Mouse (Mus musculus): Measurements from ENCODE around the gene Upk1b. TPM values are rescaled to one million over a fixed set of nuclear protein-coding genes. Genes with fewer than 3 reads are reported as not detected.

The Upk1b gene
- polyA plus RNA-seq, 1 experiment from 2014 or later: 22.5 TPM

GRCm38 (mm10) chr16:38756177-38756503 lies 44.0 kb downstream of the Upk1b start:
- H3K9me3 ChIP-seq (ENCODE audit: low read length): no peaks in the 10 kb centered on the region
- H3K4me2 ChIP-seq (replicated peaks; ENCODE audit: low read depth, low read length): no peak overlapping the region
- H3K4me3 ChIP-seq (ENCODE audit: low read length): no peak overlapping the region
- ATAC-seq (ENCODE audit: low FRiP score, low TSS enrichment): no peak
- H3K27me3 ChIP-seq (ENCODE audit: insufficient read depth, low read length): no peaks in the 10 kb centered on the region
- peaks cover 19% of the 10 kb centered on the region for H3K36me3 ChIP-seq (ENCODE audit: insufficient read depth, low read length)
- H3K4me1 ChIP-seq (ENCODE audit: insufficient read depth, low read length): peaks cover 22% of the 10 kb centered on the region
- WGBS: 20% methylated on average over 5 of the region's 5 CpGs
- H3K27ac ChIP-seq (ENCODE audit: low read length): peak overlapping the region; percentile 75
- no peak overlapping the region for H3K9ac ChIP-seq (replicated peaks; ENCODE audit: low read length)

- no peak overlapping the region for H3K4me2 ChIP-seq (replicated peaks; ENCODE audit: low read depth, low read length)
- peaks cover 18% of the 10 kb centered on the region for H3K36me3 ChIP-seq (ENCODE audit: insufficient read depth, low read length)
- no peak for ATAC-seq (ENCODE audit: low FRiP score, low TSS enrichment)
- no peaks in the 10 kb centered on the region for H3K9me3 ChIP-seq (ENCODE audit: low read length)
- H3K27me3 ChIP-seq (ENCODE audit: insufficient read depth, low read length): no peaks in the 10 kb centered on the region
- H3K27ac ChIP-seq (ENCODE audit: low read length): peak overlapping the region; percentile 75
- H3K4me1 ChIP-seq (ENCODE audit: insufficient read depth, low read length): peaks cover 22% of the 10 kb centered on the region
- H3K4me3 ChIP-seq (ENCODE audit: low read length): no peak overlapping the region
- no peak overlapping the region for H3K9ac ChIP-seq (replicated peaks; ENCODE audit: low read length)
- WGBS: 35% methylated on average over 7 of the region's 7 CpGs
Measured at GRCm38 (mm10) chr16:38755452-38756176, 44.5 kb downstream of the Upk1b start.

- ATAC-seq (ENCODE audit: low FRiP score, low TSS enrichment): no peak
- Histone ChIP-seq H3K36me3 (ENCODE audit: insufficient read depth, low read length) (peaks cover 13% of the 10 kb centered on the region), H3K4me3 (ENCODE audit: low read length) (no peak overlapping the region), H3K27me3 (ENCODE audit: insufficient read depth, low read length) (no peaks in the 10 kb centered on the region), H3K4me2 (replicated peaks; ENCODE audit: low read depth, low read length) (no peak overlapping the region), H3K9ac (replicated peaks; ENCODE audit: low read length) (no peak overlapping the region), H3K9me3 (ENCODE audit: low read length) (no peaks in the 10 kb centered on the region), H3K4me1 (ENCODE audit: insufficient read depth, low read length) (peaks cover 22% of the 10 kb centered on the region), H3K27ac (ENCODE audit: low read length) (no peak overlapping the region)
- WGBS: 18% methylated on average over 11 of the region's 11 CpGs
Measured at GRCm38 (mm10) chr16:38753631-38754030, 46.5 kb downstream of the Upk1b start.

- H3K36me3 ChIP-seq (ENCODE audit: insufficient read depth, low read length): 0 out of 2 replicates have a peak, but pooled peaks cover 6% of the 10 kb centered on the region
- no peaks in the 10 kb centered on the region for H3K9me3 ChIP-seq (ENCODE audit: low read length)
- H3K27me3 ChIP-seq (ENCODE audit: insufficient read depth, low read length): no peaks in the 10 kb centered on the region
- peaks cover 12% of the 10 kb centered on the region; the same call in 1 of the 2 replicates for H3K4me1 ChIP-seq (ENCODE audit: insufficient read depth, low read length)
- H3K4me3 ChIP-seq (ENCODE audit: low read length): no peak overlapping the region
- H3K27ac ChIP-seq (ENCODE audit: low read length): no peak overlapping the region
- no peak overlapping the region for H3K9ac ChIP-seq (replicated peaks; ENCODE audit: low read length)
- no peak overlapping the region for H3K4me2 ChIP-seq (replicated peaks; ENCODE audit: low read depth, low read length)
- WGBS: 57% methylated on average over 6 of the region's 6 CpGs
- 0 out of 2 replicates have a peak, but pooled peaks have one; percentile 42 for ATAC-seq (ENCODE audit: low FRiP score, low TSS enrichment)
Measured at GRCm38 (mm10) chr16:38750803-38751202, 49.3 kb downstream of the Upk1b start.

- H3K27ac ChIP-seq (ENCODE audit: low read length): no peak overlapping the region
- H3K4me2 ChIP-seq (replicated peaks; ENCODE audit: low read depth, low read length): no peak overlapping the region
- H3K36me3 ChIP-seq (ENCODE audit: insufficient read depth, low read length): 0 out of 2 replicates have a peak, but pooled peaks cover 2% of the 10 kb centered on the region
- ATAC-seq (ENCODE audit: low FRiP score, low TSS enrichment): no peak
- 89% methylated on average over 10 of the region's 10 CpGs for WGBS
- H3K27me3 ChIP-seq (ENCODE audit: insufficient read depth, low read length): no peaks in the 10 kb centered on the region
- peaks cover 7% of the 10 kb centered on the region; the same call in 1 of the 2 replicates for H3K4me1 ChIP-seq (ENCODE audit: insufficient read depth, low read length)
- no peaks in the 10 kb centered on the region for H3K9me3 ChIP-seq (ENCODE audit: low read length)
- no peak overlapping the region for H3K9ac ChIP-seq (replicated peaks; ENCODE audit: low read length)
- no peak overlapping the region for H3K4me3 ChIP-seq (ENCODE audit: low read length)
Measured at GRCm38 (mm10) chr16:38743941-38744673, 56.0 kb downstream of the Upk1b start.

- Histone ChIP-seq H3K9me3 (ENCODE audit: low read length) (no peaks in the 10 kb centered on the region), H3K36me3 (ENCODE audit: insufficient read depth, low read length) (0 out of 2 replicates have a peak, but pooled peaks cover 2% of the 10 kb centered on the region), H3K27me3 (ENCODE audit: insufficient read depth, low read length) (no peaks in the 10 kb centered on the region), H3K27ac (ENCODE audit: low read length) (peak overlapping the region; percentile 81), H3K9ac (replicated peaks; ENCODE audit: low read length) (peak overlapping the region; percentile 87), H3K4me3 (ENCODE audit: low read length) (peak overlapping the region; percentile 72), H3K4me1 (ENCODE audit: insufficient read depth, low read length) (peaks cover 7% of the 10 kb centered on the region; the same call in 1 of the 2 replicates), H3K4me2 (replicated peaks; ENCODE audit: low read depth, low read length) (peak overlapping the region; percentile 68)
- ATAC-seq (ENCODE audit: low FRiP score, low TSS enrichment): peak; percentile 74
- under 1% methylated on average over 13 of the region's 13 CpGs for WGBS
Measured at GRCm38 (mm10) chr16:38742659-38743131, 57.4 kb downstream of the Upk1b start.

- Histone ChIP-seq H3K9me3 (ENCODE audit: low read length) (no peaks in the 10 kb centered on the region), H3K4me1 (ENCODE audit: insufficient read depth, low read length) (peaks cover 7% of the 10 kb centered on the region; the same call in 1 of the 2 replicates), H3K27ac (ENCODE audit: low read length) (peak within 1 kb of the TSS; percentile 81), H3K4me2 (replicated peaks; ENCODE audit: low read depth, low read length) (peak within 1 kb of the TSS; percentile 68), H3K36me3 (ENCODE audit: insufficient read depth, low read length) (0 out of 2 replicates have a peak, but pooled peaks cover 2% of the 10 kb centered on the region), H3K4me3 (ENCODE audit: low read length) (peak within 1 kb of the TSS; percentile 72), H3K27me3 (ENCODE audit: insufficient read depth, low read length) (no peaks in the 10 kb centered on the region), H3K9ac (replicated peaks; ENCODE audit: low read length) (peak within 1 kb of the TSS; percentile 87)
- peak; percentile 98 for ATAC-seq (ENCODE audit: low FRiP score, low TSS enrichment)
- WGBS: under 1% methylated on average over 65 of the region's 69 CpGs
Measured at GRCm38 (mm10) chr16:38742113-38742658, 57.9 kb downstream of the Upk1b start, which contains the start of gene B4galt4. Gene B4galt4, plus strand, starts transcription at chr16:38742264.

GRCm38 (mm10) chr16:38741204-38741903 lies 58.8 kb downstream of the Upk1b start:
- 77% methylated on average over 13 of the region's 13 CpGs for WGBS
- Histone ChIP-seq H3K27ac (ENCODE audit: low read length) (no peak overlapping the region), H3K36me3 (ENCODE audit: insufficient read depth, low read length) (0 out of 2 replicates have a peak, but pooled peaks cover 2% of the 10 kb centered on the region), H3K9ac (replicated peaks; ENCODE audit: low read length) (peak overlapping the region; percentile 87), H3K4me2 (replicated peaks; ENCODE audit: low read depth, low read length) (peak overlapping the region; percentile 68), H3K4me3 (ENCODE audit: low read length) (peak overlapping the region; percentile 72), H3K4me1 (ENCODE audit: insufficient read depth, low read length) (peaks cover 7% of the 10 kb centered on the region; the same call in 1 of the 2 replicates), H3K27me3 (ENCODE audit: insufficient read depth, low read length) (no peaks in the 10 kb centered on the region), H3K9me3 (ENCODE audit: low read length) (no peaks in the 10 kb centered on the region)
- no peak for ATAC-seq (ENCODE audit: low FRiP score, low TSS enrichment)

GRCm38 (mm10) chr16:38730921-38731320 lies 69.2 kb downstream of the Upk1b start:
- ATAC-seq (ENCODE audit: low FRiP score, low TSS enrichment): no peak
- H3K36me3 ChIP-seq (ENCODE audit: insufficient read depth, low read length): no peaks in the 10 kb centered on the region
- H3K27me3 ChIP-seq (ENCODE audit: insufficient read depth, low read length): no peaks in the 10 kb centered on the region
- no peak overlapping the region for H3K27ac ChIP-seq (ENCODE audit: low read length)
- 0 out of 2 replicates have a peak overlapping the region, but pooled peaks have one; percentile 5 for H3K4me2 ChIP-seq (replicated peaks; ENCODE audit: low read depth, low read length)
- WGBS: 46% methylated on average over 8 of the region's 8 CpGs
- no peaks in the 10 kb centered on the region for H3K9me3 ChIP-seq (ENCODE audit: low read length)
- H3K4me1 ChIP-seq (ENCODE audit: insufficient read depth, low read length): peaks cover 10% of the 10 kb centered on the region; the same call in 1 of the 2 replicates
- no peak overlapping the region for H3K9ac ChIP-seq (replicated peaks; ENCODE audit: low read length)
- no peak overlapping the region for H3K4me3 ChIP-seq (ENCODE audit: low read length)
